Mouse (Mus musculus): Measurements from ENCODE around the gene Ddx17.

The Ddx17 gene

GRCm38 (mm10) chr15:79518571-79518970, 28.0 kb downstream of the Ddx17 start:
- no peak for DNase-seq (ENCODE audit: low spot score)

GRCm38 (mm10) chr15:79517710-79518109, 28.8 kb downstream of the Ddx17 start:
- DNase-seq (ENCODE audit: low spot score), result no peak

- DNase-seq (ENCODE audit: low spot score), result peak; percentile 76
These were observed 30.1 kb downstream of the Ddx17 start, which contains the start of gene Kdelr3 for GRCm38 (mm10) chr15:79516171-79517096. Gene Kdelr3 (plus strand): TSS chr15:79516411.

- DNase-seq (ENCODE audit: low spot score), result no peak
These were observed 32.6 kb downstream of the Ddx17 start for GRCm38 (mm10) chr15:79513940-79514339.

- DNase-seq (ENCODE audit: low spot score), result peak; percentile 81
These were observed 34.8 kb downstream of the Ddx17 start for GRCm38 (mm10) chr15:79511553-79512320.

GRCm38 (mm10) chr15:79510425-79510824, 36.1 kb downstream of the Ddx17 start:
- no peak for DNase-seq (ENCODE audit: low spot score)

GRCm38 (mm10) chr15:79509998-79510397, 36.5 kb downstream of the Ddx17 start:
- DNase-seq (ENCODE audit: low spot score), result no peak

- no peak for DNase-seq (ENCODE audit: low spot score)
These were observed 39.3 kb downstream of the Ddx17 start for GRCm38 (mm10) chr15:79507055-79507828.

- no peak for DNase-seq (ENCODE audit: low spot score)
These were observed 40.1 kb downstream of the Ddx17 start for GRCm38 (mm10) chr15:79506460-79506859.

GRCm38 (mm10) chr15:79505616-79506283, 40.8 kb downstream of the Ddx17 start:
- DNase-seq (ENCODE audit: low spot score), result peak; percentile 35

- no peak for DNase-seq (ENCODE audit: low spot score)
These were observed 41.7 kb downstream of the Ddx17 start, which contains the start of gene Kcnj4 for GRCm38 (mm10) chr15:79504707-79505452. Gene Kcnj4 (minus strand): TSS chr15:79505241.

GRCm38 (mm10) chr15:79503438-79503837, 43.1 kb downstream of the Ddx17 start:
- no peak for DNase-seq (ENCODE audit: low spot score)

- DNase-seq (ENCODE audit: low spot score), result no peak
These were observed 43.6 kb downstream of the Ddx17 start for GRCm38 (mm10) chr15:79502891-79503341.

GRCm38 (mm10) chr15:79500110-79500509, 46.4 kb downstream of the Ddx17 start:
- no peak for DNase-seq (ENCODE audit: low spot score)

GRCm38 (mm10) chr15:79493527-79493926, 53.0 kb downstream of the Ddx17 start:
- DNase-seq (ENCODE audit: low spot score), result no peak

GRCm38 (mm10) chr15:79489463-79489862, 57.1 kb downstream of the Ddx17 start:
- no peak for DNase-seq (ENCODE audit: low spot score)

GRCm38 (mm10) chr15:79481181-79481688, 65.3 kb downstream of the Ddx17 start:
- no peak for DNase-seq (ENCODE audit: low spot score)
